Mouse (Mus musculus): ENCODE measurements around the gene Synpo2l.

The Synpo2l gene

DNA sequence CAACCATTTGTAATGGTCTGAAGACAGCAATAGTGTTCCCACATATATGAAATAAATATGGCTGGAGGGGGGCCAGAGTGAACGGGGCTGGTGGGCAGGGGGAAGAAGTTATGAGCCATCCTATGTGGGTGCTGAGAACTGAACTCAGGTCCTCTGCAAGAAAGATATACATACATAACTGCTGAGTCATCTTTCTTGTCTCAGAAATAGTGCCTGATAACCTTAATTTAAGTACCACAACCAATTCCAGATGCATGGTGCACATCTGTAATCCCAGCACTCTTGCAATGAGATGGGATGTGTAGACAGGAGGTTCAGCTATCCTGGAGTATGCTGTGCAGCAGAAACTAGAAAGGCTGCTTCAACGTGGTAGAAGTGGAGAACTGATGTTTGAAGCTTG lies 13.6 kb upstream of the Synpo2l start:
- no peak for DNase-seq (ENCODE audit: low read depth, low spot score)

DNA sequence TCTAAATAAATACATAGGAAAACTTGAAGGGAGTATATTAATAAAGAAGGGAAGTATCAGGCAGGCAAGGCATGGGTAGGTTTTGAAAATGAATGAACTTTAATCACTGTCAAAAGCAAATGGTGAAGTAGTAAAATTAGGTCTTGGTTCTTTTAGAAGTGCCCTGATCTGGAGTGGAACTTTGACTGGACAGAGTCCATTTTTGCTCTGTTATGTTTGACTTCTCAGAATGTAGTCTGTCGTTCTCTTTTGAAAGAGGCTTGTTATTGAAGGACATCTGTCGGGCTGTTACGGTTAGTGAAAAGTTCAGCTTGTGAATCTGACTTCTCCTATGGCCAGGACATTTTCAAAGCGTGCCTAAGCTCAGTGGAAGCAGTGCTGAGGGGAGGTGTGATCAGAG lies 9.8 kb upstream of the Synpo2l start:
- DNase-seq (ENCODE audit: low read depth, low spot score) = no peak

DNA sequence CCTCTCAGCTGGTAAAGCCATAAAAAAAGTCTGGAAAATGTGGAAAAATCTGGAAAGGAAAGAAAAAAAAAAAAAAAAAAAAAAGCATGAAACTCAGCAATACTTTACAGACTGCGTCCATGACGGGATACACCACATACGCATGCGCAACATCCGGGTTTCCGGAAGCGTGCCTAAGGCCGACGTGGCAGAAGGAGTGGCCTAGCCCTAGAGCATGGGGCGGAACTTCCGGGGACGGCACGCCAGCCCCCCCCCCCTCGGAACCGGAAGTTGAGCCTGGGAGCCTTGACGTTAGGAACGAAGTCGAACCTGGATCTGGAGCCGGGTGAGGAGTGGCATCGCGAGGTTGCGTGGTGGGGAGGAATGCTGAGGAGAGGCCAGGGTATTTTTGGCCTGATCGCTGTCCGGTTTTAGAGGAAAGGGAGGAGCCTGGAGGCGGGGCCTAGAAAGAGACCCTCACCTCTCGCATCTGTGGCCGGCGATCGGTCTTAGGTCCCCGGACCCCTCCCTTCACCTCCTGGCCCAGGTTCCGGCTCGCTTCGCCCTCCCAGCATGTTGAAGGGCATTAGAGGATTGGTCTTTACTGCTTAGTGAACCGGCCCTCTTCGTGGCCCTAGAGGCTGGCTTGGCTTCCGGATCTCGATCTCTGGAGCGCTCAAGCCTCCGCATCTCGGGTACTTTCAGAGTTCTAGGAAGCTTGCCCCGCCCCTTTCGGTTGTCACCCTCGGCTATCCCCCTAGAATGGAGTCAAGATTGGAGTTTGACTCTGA lies 6.1 kb upstream of the Synpo2l start, which contains the start of gene Sec24c:
Gene Sec24c (plus strand): TSS at position 245 of the 770 bp plus-strand sequence.
- peak; percentile 99 for DNase-seq (ENCODE audit: low read depth, low spot score)

DNA sequence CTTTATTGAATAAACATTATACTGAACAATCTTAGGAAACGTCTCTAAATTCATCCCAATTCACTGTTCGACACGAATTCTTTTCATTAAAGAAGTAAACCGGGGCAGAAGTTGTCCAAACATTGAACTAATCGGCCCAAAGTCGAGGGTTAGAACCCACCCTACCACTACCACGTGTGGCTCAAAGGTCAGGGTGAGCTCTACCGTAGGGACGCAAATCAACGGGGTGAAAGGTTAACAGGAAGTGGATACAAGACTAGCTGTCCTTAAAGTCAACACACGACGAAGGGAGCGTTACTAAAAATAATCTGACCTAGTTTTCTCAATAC lies 5.5 kb upstream of the Synpo2l start:
- no peak for DNase-seq (ENCODE audit: low read depth, low spot score)

DNA sequence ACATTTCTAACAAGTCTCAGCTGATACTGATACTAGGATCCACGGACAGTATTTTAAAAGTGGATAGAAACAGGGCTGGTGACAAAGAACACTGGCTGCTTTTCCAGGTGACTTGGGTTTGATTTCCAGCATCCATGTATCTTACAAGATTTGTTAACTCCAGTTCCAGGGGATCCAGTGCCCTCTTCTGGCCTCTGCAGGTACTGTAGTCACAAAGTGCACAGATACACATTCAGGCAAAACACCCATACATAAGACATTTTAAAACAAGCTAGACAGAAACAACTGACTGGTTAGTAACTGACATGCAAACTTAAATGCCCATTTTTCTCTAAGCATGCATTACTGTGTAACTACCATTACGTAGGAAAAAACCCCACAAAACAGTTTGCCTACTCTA lies 4.8 kb upstream of the Synpo2l start:
- DNase-seq (ENCODE audit: low read depth, low spot score) = no peak

DNA sequence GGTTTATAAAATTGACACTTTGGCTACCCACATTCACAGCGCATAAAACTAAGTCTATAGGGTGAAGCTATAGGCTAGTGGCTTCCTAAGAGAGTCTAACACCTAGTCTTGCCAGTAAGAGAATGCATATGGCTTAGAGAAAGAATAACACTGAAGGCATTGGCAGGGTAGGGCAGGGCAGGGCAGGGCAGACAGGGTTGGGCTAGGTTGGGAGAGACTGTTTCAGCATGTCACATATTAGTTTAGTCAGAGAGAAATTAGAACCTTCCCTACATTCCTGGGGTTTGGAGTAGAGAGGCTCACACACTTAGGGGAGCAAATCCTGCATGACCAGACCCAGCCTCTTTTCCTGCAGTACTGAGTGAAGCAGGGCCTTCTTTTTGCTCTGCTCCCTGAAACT lies 685 bp downstream of the Synpo2l start:
- no peak for DNase-seq (ENCODE audit: low read depth, low spot score)

DNA sequence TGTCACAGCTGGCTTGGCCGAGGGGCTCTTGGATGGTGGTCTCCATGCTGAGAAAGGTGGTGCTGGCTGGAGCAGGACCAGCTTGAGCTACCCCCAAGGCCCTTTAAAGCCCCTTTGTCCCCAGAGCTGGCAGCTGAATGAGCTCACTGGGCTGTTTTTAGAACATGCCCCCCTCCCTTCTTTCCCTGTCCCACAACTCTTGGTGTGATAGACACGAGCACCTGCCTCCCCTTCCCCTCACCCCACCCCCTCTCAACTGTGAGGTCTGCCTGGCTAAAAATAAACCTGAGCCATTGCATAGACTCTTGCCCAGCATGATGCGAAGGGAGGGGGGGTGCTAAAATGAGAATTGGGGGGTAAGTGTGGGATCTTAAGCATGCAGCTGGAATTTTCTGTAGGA lies 3.7 kb downstream of the Synpo2l start:
- no peak for DNase-seq (ENCODE audit: low read depth, low spot score)

DNA sequence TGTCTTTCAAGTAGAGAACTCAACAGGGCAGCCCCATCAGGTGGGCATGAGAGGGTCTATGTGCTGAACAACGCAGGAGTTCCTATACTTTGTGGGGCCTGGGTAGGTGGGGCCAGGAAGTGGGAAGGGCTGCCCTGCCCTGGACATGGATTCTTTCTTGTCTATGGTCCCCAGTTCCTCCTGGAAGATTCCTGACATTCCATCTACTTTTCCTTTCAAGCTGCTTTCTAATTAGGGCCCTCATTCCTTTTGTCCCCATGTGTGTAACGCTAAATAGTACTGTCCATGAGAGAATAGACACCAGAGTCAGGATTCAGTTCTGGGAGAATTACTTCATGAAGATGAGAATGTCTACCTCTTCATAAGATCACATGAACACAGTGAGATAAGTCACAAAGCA lies 4.6 kb downstream of the Synpo2l start:
- no peak for DNase-seq (ENCODE audit: low read depth, low spot score)

DNA sequence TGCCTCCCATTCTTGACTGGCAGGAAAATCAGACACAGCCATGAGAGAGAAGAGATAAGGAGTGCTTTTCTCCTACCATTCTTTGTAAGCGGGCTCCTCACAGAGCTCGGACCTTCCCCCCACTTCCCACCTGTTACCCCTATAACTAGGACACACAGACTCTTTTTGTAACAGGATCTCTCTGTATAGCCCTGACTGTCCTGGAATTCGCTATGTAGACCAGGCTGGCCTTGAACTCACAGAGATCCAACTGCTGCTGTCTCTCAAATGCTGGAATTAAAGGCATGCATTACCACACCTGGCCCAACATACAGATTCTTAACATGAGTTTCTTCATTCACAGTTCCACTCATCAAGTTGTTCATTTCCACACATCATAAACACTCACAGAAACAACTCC lies 5.4 kb downstream of the Synpo2l start:
- no peak for DNase-seq (ENCODE audit: low read depth, low spot score)

DNA sequence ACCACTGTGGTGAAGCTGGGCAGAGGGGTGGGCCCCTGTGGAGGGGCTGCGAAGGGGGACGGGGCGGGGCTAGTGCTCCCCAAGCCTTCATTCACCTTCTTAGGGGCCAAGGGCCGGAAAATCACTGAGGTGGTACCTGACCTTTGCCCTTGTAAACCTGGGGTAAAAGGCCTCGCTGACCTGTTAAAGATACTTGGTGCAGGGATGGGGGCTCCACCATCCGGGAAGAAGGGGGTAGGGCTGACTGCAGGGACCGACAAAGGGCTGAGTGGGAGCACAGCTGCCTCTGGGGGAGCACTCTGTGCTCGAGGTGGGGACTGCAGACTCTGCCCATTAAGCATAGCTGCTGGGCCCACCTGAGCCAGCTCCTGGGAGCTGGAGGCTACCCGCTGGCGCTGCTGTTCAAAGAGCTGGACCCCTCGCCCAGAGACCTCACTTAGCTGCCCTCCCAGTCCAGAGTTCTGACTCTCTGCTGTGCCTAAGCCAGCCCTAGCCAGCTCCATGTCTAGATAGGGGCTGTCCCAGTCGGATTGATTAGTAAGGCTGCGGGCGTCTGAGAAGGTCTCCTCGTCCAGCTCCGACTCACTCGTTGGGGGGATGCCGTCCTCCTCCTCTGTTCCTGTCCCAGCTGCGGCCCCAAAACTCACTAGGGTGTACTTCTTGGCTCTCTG lies 6.4 kb downstream of the Synpo2l start:
- DNase-seq (ENCODE audit: low read depth, low spot score) = no peak

DNA sequence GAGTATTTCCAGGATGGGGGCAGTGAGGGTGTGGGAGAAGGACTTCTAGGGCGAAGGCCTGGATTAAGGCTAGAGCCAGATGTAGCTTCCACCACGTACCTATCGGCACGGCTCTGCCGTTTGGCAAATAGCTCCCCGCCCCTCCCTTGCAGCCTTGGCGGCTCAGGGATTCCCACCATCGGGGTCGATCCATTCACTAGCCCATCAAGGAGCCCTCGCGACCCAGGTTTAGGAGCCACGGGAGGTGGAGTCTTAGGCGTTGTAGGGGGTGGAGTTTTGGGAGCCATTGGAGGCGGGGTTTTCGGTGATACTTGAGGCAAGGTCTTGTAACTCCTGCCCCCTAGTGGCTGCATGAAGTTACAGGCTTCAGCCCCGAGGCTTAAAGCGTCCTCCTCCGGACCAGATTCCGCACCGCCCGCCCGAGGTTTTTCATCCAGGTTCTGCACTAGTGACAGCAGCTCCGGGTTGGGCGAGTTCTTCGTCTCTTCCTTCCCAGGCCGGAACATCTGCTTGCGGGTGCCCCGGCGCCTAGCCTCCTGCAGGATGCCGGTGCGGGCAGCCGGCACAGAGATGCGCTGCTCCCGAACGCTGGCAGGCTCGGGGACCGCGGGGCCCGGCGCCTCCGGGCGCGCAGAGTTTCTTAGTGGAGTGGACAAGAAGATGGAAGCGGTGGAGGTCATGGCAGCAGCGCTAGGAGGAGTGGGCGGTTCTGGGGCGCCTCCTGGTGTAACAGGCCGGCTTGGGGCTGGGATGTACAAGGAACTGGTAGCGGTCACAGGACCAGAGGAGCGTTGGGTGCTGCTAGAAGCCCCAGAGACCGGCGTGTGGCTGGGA lies 7.1 kb downstream of the Synpo2l start:
- peak; percentile 91 for DNase-seq (ENCODE audit: low read depth, low spot score)

DNA sequence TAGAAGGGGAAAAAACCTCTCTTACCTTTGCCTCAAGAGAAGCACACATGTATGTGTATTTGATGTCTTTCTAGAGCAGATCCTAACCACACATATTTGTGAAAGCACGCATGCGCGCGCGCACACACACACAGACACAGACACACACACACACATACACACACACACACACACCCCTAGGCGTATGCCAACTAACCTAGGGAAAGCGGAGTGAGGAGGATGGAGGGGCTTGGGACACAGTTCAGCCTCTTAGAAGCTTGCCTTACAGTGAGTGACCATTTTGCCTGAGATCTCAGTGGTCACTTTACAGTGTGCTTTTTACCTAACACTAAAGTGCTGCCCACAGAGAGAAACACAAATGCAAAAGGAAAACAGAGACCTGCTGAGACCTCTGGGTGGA lies 8.5 kb downstream of the Synpo2l start:
- DNase-seq (ENCODE audit: low read depth, low spot score) = no peak

DNA sequence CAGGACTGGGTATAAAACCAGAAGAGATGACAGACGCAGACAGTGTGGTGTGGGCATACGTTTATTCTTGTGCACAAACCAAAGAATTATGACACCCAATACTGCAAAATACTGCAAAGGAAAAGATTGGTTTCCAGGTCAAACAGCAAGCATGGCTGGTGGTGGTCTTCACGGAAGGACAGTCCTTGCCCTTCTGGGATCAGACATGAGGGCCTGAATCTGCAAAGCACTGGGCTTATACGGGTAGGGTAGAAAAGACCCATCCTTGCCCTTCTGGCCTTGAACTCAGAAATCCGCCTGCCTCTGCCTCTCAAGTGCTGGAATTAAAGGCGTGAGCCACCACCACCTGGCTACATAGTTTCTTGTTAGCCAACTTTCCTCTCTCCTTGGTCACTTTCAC lies 9.3 kb downstream of the Synpo2l start:
- no peak for DNase-seq (ENCODE audit: low read depth, low spot score)

DNA sequence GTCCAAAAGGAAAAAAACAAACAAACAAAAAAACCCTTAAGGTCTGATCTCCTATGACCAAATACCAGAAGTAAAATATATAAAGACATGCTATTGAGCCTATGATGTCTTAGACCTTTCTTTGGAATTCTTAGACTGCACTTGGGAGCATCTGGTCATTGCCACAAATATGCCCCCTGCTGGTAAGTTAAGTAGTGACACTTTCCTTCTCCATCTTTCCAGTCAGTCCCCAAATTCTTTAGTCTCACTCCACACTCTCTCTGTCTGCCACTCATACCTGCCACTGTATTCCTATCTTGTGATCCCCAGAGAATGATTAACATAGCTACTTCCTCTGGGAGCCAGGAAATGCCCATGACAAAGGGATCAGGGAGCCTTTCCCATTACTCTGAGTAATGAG lies 9.8 kb downstream of the Synpo2l start:
- DNase-seq (ENCODE audit: low read depth, low spot score) = no peak

DNA sequence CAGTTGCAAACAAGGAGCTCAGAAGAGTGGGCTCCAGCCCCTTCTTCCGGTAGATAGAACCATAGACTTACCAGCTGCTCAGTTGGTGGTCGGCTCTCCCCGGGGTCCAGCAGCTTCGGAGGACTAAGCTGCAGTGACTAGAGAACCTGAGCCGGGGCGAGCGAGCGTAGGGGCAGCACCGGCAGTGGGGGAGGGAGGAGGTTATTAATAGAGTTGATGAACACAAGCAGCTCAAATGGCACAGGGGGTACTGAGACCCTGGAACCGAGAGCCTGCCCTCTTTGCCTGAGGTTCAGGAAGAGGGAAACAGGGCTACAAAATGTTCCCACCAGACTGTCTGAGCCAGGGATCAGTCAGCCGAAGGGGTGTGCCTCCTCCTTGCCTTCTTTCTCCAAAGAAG lies 11.8 kb downstream of the Synpo2l start, which contains the start of gene Myoz1:
Gene Myoz1 (minus strand): TSS at position 180 of the 400 bp plus-strand sequence.
- no peak for DNase-seq (ENCODE audit: low read depth, low spot score)

DNA sequence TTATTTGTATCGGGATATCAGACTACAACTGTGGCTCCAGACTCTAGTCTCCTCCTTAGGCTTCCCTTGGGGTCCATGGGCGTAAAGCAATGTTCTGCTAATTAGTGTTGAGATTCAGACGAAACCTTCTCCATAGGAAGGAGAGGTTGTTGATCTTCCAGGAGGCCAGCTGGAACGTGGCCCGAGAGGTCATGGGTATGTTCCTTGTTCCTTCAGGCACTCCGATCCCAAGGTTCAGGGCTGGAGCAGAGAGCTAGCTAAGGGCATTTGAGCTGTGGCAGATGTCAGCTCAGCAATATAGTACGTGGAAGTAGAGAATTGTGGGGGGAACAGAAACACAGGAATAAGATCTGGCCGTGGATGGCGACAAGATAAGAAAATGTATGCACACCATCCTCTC lies 12.4 kb downstream of the Synpo2l start:
- no peak for DNase-seq (ENCODE audit: low read depth, low spot score)

DNA sequence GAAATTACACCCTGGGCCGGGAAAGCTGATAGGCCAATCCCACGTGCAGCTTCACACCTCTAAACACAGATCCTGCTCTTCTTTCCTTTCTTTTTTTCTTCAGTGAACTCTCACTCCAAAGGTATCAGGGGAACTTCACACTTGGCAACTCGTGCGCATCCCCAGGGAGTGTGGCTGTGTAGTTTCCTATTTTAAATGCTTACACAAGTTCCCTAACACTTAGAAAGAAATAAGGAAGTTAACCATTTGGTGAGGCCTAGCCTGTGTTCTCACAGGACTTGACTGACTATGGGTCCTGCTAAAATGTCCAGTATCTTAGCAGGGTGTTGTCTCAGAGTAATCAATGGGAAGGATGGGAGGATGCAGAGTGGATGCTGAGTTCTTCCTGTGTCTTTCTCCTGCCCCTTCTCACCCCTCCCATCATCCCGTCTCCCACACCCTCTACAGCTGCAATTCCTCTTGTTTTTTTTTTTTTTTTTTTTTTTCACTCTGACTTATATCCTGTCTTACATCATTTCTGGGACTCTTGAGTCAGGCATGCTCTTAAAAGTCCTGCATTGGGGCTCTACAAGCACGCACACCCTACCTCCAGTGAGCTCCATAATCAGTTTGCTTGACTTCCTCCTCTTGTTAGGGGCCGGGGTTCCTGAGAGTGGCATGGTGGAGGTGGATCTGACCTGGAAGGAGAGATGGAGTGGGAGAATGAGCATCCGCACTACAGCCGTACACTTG lies 13.3 kb downstream of the Synpo2l start:
- DNase-seq (ENCODE audit: low read depth, low spot score) = no peak

DNA sequence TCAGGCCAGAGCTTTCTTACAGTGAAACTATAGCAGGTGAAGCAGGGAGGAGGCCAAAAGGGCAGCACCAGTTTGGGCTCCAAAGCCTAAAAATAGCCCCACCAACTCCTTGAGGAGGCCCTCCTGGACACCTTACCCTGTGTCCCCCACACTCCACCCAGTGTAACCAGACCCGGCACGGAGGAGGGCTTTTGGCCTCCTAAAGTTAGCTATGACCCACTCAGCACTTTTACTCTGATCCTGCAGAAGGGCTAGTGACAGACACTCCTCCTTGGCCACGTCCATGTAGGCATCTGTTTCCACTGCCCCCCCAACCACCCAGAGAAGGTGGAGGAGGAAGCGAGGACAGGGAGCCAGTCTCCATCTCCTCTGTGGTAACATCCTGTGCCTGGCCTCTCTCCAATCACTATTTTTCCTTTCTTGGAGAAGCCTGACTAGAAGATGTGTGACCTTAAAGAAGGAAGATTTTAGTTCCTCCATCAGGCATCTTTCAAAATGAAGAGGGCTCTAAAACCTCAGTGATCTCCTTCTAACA lies 16.4 kb downstream of the Synpo2l start:
- DNase-seq (ENCODE audit: low read depth, low spot score) = no peak

DNA sequence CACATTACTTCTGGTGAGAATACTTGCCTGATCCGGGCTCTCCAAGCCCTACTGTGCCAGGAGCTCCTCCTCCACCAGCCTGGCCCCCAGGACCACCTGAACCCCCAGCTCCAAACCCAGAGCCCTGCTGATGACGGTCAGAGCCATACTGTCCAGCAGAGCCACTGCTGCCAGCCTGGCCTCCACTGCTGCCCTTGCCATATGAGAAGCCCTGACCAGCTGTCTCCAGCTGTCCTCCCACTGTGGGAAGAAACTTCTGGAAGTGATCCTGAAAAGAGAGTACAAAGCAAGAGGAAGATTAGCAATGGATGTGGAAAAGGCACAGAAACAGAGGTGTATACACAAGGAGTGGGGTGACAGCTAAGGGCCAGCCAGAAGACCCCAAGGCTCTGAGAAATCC lies 17.2 kb downstream of the Synpo2l start:
- no peak for DNase-seq (ENCODE audit: low read depth, low spot score)

DNA sequence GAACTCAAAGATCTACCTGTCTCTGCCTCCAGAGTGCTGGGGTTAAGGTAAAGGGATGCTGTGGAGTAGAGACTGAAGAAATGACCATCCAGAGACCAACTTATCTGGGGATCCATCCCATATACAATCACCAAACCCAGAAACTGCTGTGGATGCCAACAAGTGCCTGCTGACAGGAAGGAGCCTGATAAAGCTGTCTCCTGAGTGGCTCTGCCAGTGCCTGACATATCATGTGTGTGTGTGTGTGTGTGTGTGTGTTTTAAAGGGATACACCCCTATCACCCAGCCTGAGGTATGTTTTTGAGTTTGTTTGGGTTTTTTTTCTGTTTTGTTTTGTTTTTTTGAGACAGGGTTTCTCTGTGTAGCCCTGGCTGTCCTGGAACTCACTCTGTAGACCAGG lies 21.8 kb downstream of the Synpo2l start:
- DNase-seq (ENCODE audit: low read depth, low spot score) = no peak

DNA sequence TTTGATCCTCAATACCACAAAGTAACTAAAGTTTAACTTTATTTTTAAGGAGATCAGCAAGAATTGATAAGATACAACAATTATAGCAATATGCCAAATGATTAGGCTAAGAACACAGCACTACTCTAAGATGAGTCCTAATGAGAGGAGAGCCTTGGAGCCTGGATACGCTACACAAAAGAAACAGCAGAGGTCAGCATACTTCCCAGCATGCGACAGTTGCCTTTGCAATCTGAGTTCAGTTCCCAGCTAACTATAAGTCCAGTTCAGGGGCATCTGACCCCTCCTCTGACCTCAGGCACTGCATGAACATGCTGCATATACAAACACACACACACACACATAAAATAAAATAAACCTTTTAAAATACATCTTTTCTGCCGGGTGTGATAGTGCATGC lies 22.6 kb downstream of the Synpo2l start:
- no peak for DNase-seq (ENCODE audit: low read depth, low spot score)

DNA sequence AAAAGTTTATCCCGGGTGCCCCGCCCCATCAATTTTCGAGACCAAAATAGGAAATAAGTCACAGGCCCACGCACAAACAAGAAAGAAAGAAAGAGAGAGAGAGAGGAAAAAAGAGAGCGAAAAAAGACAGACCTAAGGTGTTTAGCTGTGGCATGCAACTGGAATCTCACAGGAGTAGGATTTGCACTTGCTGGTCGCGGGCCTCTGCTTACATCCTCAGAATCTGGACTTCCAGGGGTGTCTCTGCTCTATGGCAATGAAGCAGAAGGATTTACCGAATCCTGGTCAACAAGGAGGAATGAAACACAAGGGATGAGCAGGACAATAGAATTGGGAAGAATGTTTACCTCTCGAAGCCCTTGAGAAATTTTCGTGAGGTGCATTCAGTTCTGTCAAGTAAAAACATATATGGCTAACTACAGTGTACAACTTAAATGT lies 26.7 kb downstream of the Synpo2l start:
- no peak for DNase-seq (ENCODE audit: low read depth, low spot score)
